Mouse (Mus musculus): Measurements from ENCODE around the gene Abcf2. TPM values are rescaled to one million over a fixed set of nuclear protein-coding genes. Genes with fewer than 3 reads are reported as not detected.

The Abcf2 gene
- 125 and 159 TPM in 2 replicates for polyA plus RNA-seq (2016; fragmentation: Nextera tagmentation; extraction: Ambion mirVana)

GRCm38 (mm10) chr5:24577183-24577929 lies at the start of gene Abcf2:
Gene Abcf2 (minus strand): TSS chr5:24577467.
- DNase-seq (ENCODE audit: low spot score), result peak; percentile 100
- H3K9me3 ChIP-seq, result no peaks in the 10 kb centered on the region
- peaks cover 22% of the 10 kb centered on the region for H3K4me1 ChIP-seq (replicated peaks)
- H3K4me3 ChIP-seq, result peak within 1 kb of the TSS; percentile 87
- H3K27me3 ChIP-seq (ENCODE audit: insufficient read depth, poor library complexity, severe bottlenecking), result no peaks in the 10 kb centered on the region
- WGBS, result under 1% methylated on average over 48 of the region's 48 CpGs
- peaks cover 31% of the 10 kb centered on the region for H3K36me3 ChIP-seq
- peak within 1 kb of the TSS; percentile 93 for H3K27ac ChIP-seq

GRCm38 (mm10) chr5:24624822-24625120 lies 47.5 kb upstream of the Abcf2 start:
- peaks cover 58% of the 10 kb centered on the region for H3K27me3 ChIP-seq (ENCODE audit: insufficient read depth, poor library complexity, severe bottlenecking)
- DNase-seq (ENCODE audit: low spot score), result no peak

GRCm38 (mm10) chr5:24623986-24624821 lies 46.9 kb upstream of the Abcf2 start, which contains the start of gene Smarcd3:
Gene Smarcd3 (minus strand): TSS chr5:24624411.
- Histone ChIP-seq H3K27me3 (ENCODE audit: insufficient read depth, poor library complexity, severe bottlenecking) (peaks cover 61% of the 10 kb centered on the region), H3K9me3 (no peaks in the 10 kb centered on the region), H3K36me3 (no peaks in the 10 kb centered on the region), H3K4me3 (peak within 1 kb of the TSS; percentile 62), H3K4me1 (replicated peaks) (peaks cover 25% of the 10 kb centered on the region), H3K27ac (peak within 1 kb of the TSS; percentile 83)
- 3% methylated on average over 36 of the region's 37 CpGs for WGBS
- peak; percentile 69 for DNase-seq (ENCODE audit: low spot score)

More at GRCm38 (mm10) chr5:24624822-24625120, 47.5 kb upstream of the Abcf2 start:
- Histone ChIP-seq H3K4me1 (replicated peaks) (peaks cover 25% of the 10 kb centered on the region), H3K9me3 (no peaks in the 10 kb centered on the region), H3K27ac (0 out of 2 replicates have a peak overlapping the region, but pooled peaks have one; percentile 83), H3K4me3 (peak overlapping the region; percentile 62), H3K36me3 (no peaks in the 10 kb centered on the region)
- 38% methylated on average over 4 of the region's 4 CpGs for whole genome bisulfite sequencing

GRCm38 (mm10) chr5:24623041-24623985 lies 46.0 kb upstream of the Abcf2 start:
- Histone ChIP-seq H3K36me3 (no peaks in the 10 kb centered on the region), H3K4me1 (replicated peaks) (peaks cover 25% of the 10 kb centered on the region), H3K27me3 (ENCODE audit: insufficient read depth, poor library complexity, severe bottlenecking) (peaks cover 65% of the 10 kb centered on the region), H3K4me3 (peak overlapping the region; percentile 62), H3K27ac (peak overlapping the region; percentile 83), H3K9me3 (no peaks in the 10 kb centered on the region)
- WGBS, result 47% methylated on average over 8 of the region's 8 CpGs
- no peak for DNase-seq (ENCODE audit: low spot score)

GRCm38 (mm10) chr5:24622386-24623040 lies 45.2 kb upstream of the Abcf2 start:
- Histone ChIP-seq H3K9me3 (no peaks in the 10 kb centered on the region), H3K36me3 (no peaks in the 10 kb centered on the region), H3K27ac (no peak overlapping the region), H3K4me1 (replicated peaks) (peaks cover 25% of the 10 kb centered on the region), H3K27me3 (ENCODE audit: insufficient read depth, poor library complexity, severe bottlenecking) (peaks cover 65% of the 10 kb centered on the region), H3K4me3 (no peak overlapping the region)
- no peak for DNase-seq (ENCODE audit: low spot score)
- 69% methylated on average over 7 of the region's 7 CpGs for WGBS

- Histone ChIP-seq H3K27me3 (ENCODE audit: insufficient read depth, poor library complexity, severe bottlenecking) (peaks cover 60% of the 10 kb centered on the region), H3K4me3 (no peak overlapping the region), H3K9me3 (no peaks in the 10 kb centered on the region), H3K4me1 (replicated peaks) (peaks cover 25% of the 10 kb centered on the region), H3K36me3 (no peaks in the 10 kb centered on the region), H3K27ac (no peak overlapping the region)
- 74% methylated on average over 8 of the region's 8 CpGs for WGBS
- no peak for DNase-seq (ENCODE audit: low spot score)
These were observed 43.4 kb upstream of the Abcf2 start for GRCm38 (mm10) chr5:24620626-24621025.

GRCm38 (mm10) chr5:24620116-24620515 lies 42.8 kb upstream of the Abcf2 start:
- Histone ChIP-seq H3K36me3 (no peaks in the 10 kb centered on the region), H3K4me1 (replicated peaks) (peaks cover 25% of the 10 kb centered on the region), H3K27ac (no peak overlapping the region), H3K27me3 (ENCODE audit: insufficient read depth, poor library complexity, severe bottlenecking) (peaks cover 58% of the 10 kb centered on the region), H3K9me3 (no peaks in the 10 kb centered on the region), H3K4me3 (no peak overlapping the region)
- no peak for DNase-seq (ENCODE audit: low spot score)
- WGBS, result 77% methylated on average over 8 of the region's 8 CpGs

GRCm38 (mm10) chr5:24618921-24619320 lies 41.7 kb upstream of the Abcf2 start:
- H3K27me3 ChIP-seq (ENCODE audit: insufficient read depth, poor library complexity, severe bottlenecking), result peaks cover 47% of the 10 kb centered on the region
- no peak overlapping the region for H3K27ac ChIP-seq
- DNase-seq (ENCODE audit: low spot score), result no peak
- H3K4me3 ChIP-seq, result no peak overlapping the region
- WGBS, result 83% methylated on average over 3 of the region's 3 CpGs
- no peaks in the 10 kb centered on the region for H3K36me3 ChIP-seq
- peaks cover 14% of the 10 kb centered on the region for H3K4me1 ChIP-seq (replicated peaks)
- H3K9me3 ChIP-seq, result no peaks in the 10 kb centered on the region

- Histone ChIP-seq H3K27ac (no peak overlapping the region), H3K4me3 (no peak overlapping the region), H3K4me1 (replicated peaks) (peaks cover 11% of the 10 kb centered on the region; the same call in 1 of the 2 replicates), H3K9me3 (no peaks in the 10 kb centered on the region), H3K36me3 (no peaks in the 10 kb centered on the region), H3K27me3 (ENCODE audit: insufficient read depth, poor library complexity, severe bottlenecking) (peaks cover 15% of the 10 kb centered on the region; the same call in 1 of the 2 replicates)
- DNase-seq (ENCODE audit: low spot score), result no peak
- 68% methylated on average over 6 of the region's 6 CpGs for WGBS
These were observed 37.8 kb upstream of the Abcf2 start for GRCm38 (mm10) chr5:24615097-24615496.

- peak overlapping the region; percentile 0; the same call in 1 of the 2 replicates for H3K27ac ChIP-seq
These were observed 35.0 kb upstream of the Abcf2 start for GRCm38 (mm10) chr5:24612302-24612649.

GRCm38 (mm10) chr5:24611366-24612301 lies 34.4 kb upstream of the Abcf2 start:
- Histone ChIP-seq H3K27me3 (ENCODE audit: insufficient read depth, poor library complexity, severe bottlenecking) (peaks cover 18% of the 10 kb centered on the region), H3K27ac (peak overlapping the region; percentile 0; the same call in 1 of the 2 replicates), H3K4me3 (no peak overlapping the region), H3K4me1 (replicated peaks) (peaks cover 22% of the 10 kb centered on the region), H3K9me3 (no peaks in the 10 kb centered on the region), H3K36me3 (no peaks in the 10 kb centered on the region)
- 71% methylated on average over 7 of the region's 7 CpGs for WGBS
- DNase-seq (ENCODE audit: low spot score), result no peak

More at GRCm38 (mm10) chr5:24612302-24612649, 35.0 kb upstream of the Abcf2 start:
- DNase-seq (ENCODE audit: low spot score), result no peak
- H3K4me3 ChIP-seq, result no peak overlapping the region
- peaks cover 18% of the 10 kb centered on the region for H3K27me3 ChIP-seq (ENCODE audit: insufficient read depth, poor library complexity, severe bottlenecking)
- H3K4me1 ChIP-seq (replicated peaks), result peaks cover 15% of the 10 kb centered on the region
- no peaks in the 10 kb centered on the region for H3K36me3 ChIP-seq
- 82% methylated on average over 5 of the region's 5 CpGs for WGBS
- H3K9me3 ChIP-seq, result no peaks in the 10 kb centered on the region

Measured in hindbrain, embryonic 10.5 days (tissue).